Mouse (Mus musculus): ENCODE data around the gene Gm11562.

Gene Gm11562

GRCm38 (mm10) chr11:99583245-99583704 lies 37.0 kb downstream of the Gm11562 start, which contains the start of gene Krtap1-4:
Gene Krtap1-4 (minus strand): TSS chr11:99583654.
- DNase-seq (ENCODE audit: low spot score) = no peak

DNA sequence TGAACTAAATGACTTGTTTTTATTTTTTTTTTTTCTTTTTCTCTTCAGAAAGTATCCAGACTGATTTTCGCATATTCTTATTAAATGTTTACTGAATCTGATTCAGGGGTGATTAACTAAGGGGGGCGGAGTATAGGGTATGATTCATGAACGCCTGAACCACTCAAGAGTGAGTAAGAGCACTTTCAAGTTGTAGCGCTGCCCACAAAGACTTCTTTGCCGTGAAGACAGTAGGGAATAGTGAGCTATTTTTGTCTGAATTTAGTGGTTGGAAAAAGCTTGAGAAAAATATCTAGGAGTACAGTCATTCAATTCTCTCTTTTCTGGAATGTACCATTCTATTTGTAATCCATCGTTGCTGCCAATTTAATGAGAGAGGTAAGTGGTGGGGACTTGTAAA lies 38.7 kb downstream of the Gm11562 start:
- no peak for DNase-seq (ENCODE audit: low spot score)

GRCm38 (mm10) chr11:99581051-99581450 lies 39.2 kb downstream of the Gm11562 start:
- DNase-seq (ENCODE audit: low spot score) = no peak

- DNase-seq (ENCODE audit: low spot score) = no peak
These were observed 39.6 kb downstream of the Gm11562 start, which contains the start of gene Krtap1-5 for GRCm38 (mm10) chr11:99580636-99581035. Gene Krtap1-5 (minus strand): TSS chr11:99581016.

GRCm38 (mm10) chr11:99574106-99574505 lies 46.1 kb downstream of the Gm11562 start:
- DNase-seq (ENCODE audit: low spot score) = peak; percentile 91

DNA sequence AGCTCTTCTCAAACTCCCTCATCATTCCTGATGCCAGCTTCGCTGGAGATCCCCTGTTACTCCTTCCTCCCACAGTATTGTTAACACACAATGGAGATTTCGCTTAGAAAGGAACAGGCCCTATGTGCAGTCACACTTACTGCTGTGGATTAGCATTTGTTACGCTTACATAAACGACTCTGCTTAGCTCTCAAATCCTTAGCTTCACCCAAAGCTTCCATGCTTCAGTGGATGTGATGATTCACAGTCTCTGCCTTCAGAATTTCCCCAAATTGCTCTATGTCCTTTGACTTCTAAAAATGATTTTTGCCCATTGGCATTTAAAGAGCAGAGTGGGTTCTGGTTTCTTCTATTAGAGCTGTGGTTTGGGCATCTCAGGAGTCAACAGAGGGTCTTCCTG lies 47.1 kb downstream of the Gm11562 start:
- no peak for DNase-seq (ENCODE audit: low spot score)
